Mouse (Mus musculus) kidney, adult 10 weeks (tissue): ENCODE data around the gene Duoxa2. TPM values are rescaled to one million over a fixed set of nuclear protein-coding genes. Genes with fewer than 3 reads are reported as not detected.

ENCODE experiments used
- polyA plus RNA-seq: library from polyadenylated mRNA; stranded (reverse); fragments of 350-450 nt; fragmentation: Illumina TruSeq; extraction: RNeasy Lipid Tissue Mini Kit (QIAGEN cat#74804); gene quantifications from one replicate; pipeline ENCODE4 v1.2.3, GENCODE M21; 2014; ENCODE audit warnings: low read depth, low replicate concordance

Gene Duoxa2
- not detected for polyA plus RNA-seq

GRCm38 (mm10) chr2:122298596-122299490 is at the start of gene Duoxa2:
Gene Duoxa2, plus strand, starts transcription at chr2:122298900.

GRCm38 (mm10) chr2:122298096-122298499 is 602 bp upstream of the Duoxa2 start, which contains the start of gene Duox2:
Gene Duox2, minus strand, starts transcription at chr2:122298449.

GRCm38 (mm10) chr2:122313536-122313935 is 14.8 kb downstream of the Duoxa2 start, which contains the start of gene Duoxa1:
Gene Duoxa1, minus strand, starts transcription at chr2:122313730.

GRCm38 (mm10) chr2:122315372-122315771 is 16.7 kb downstream of the Duoxa2 start, which contains the start of gene Duox1:
Gene Duox1, plus strand, starts transcription at chr2:122315672.

Other genes with a start within 250 kb of the Duoxa2 start
- 7.3 TPM for gene Spg11, start 180.5 kb upstream of the Duoxa2 start, polyA plus RNA-seq
- gene B2m, start 151.2 kb upstream of the Duoxa2 start, polyA plus RNA-seq = 1,651 TPM
- not detected for gene Trim69, start 138.2 kb upstream of the Duoxa2 start, polyA plus RNA-seq
- not detected for gene Patl2, start 112.7 kb upstream of the Duoxa2 start, polyA plus RNA-seq
- not detected for gene Terb2, start 112.6 kb upstream of the Duoxa2 start, polyA plus RNA-seq
- gene Sord, start 64.2 kb upstream of the Duoxa2 start, polyA plus RNA-seq = 1,026 TPM
- gene Duox2, start 451 bp upstream of the Duoxa2 start, polyA plus RNA-seq = not detected
- gene Duoxa1, start 14.8 kb downstream of the Duoxa2 start, polyA plus RNA-seq = not detected
- gene Duox1, start 16.8 kb downstream of the Duoxa2 start, polyA plus RNA-seq = not detected
- 0.32 TPM for gene Shf, start 70.3 kb downstream of the Duoxa2 start, polyA plus RNA-seq
- gene Slc28a2, start 127.6 kb downstream of the Duoxa2 start, polyA plus RNA-seq = not detected
- not detected for gene Gm14085, start 186.0 kb downstream of the Duoxa2 start, polyA plus RNA-seq